Mouse (Mus musculus) embryonic fibroblast, embryonic 13.5 days (primary cell): Measurements from ENCODE around the gene Ttc39b.

Source experiments
- CTCF ChIP-seq: IDR thresholded peaks from 2 replicates; pipeline ENCODE4 v1.5.1; 2011; ENCODE audit warnings: mild to moderate bottlenecking, control low read depth, low read length, moderate library complexity, borderline replicate concordance; ENCODE audit not compliant: insufficient read depth
- POLR2A ChIP-seq: IDR thresholded peaks from 2 replicates; pipeline ENCODE4 v1.6.1; 2011; ENCODE audit warnings: low read depth, mild to moderate bottlenecking, control low read depth, low read length, moderate library complexity

DNA sequence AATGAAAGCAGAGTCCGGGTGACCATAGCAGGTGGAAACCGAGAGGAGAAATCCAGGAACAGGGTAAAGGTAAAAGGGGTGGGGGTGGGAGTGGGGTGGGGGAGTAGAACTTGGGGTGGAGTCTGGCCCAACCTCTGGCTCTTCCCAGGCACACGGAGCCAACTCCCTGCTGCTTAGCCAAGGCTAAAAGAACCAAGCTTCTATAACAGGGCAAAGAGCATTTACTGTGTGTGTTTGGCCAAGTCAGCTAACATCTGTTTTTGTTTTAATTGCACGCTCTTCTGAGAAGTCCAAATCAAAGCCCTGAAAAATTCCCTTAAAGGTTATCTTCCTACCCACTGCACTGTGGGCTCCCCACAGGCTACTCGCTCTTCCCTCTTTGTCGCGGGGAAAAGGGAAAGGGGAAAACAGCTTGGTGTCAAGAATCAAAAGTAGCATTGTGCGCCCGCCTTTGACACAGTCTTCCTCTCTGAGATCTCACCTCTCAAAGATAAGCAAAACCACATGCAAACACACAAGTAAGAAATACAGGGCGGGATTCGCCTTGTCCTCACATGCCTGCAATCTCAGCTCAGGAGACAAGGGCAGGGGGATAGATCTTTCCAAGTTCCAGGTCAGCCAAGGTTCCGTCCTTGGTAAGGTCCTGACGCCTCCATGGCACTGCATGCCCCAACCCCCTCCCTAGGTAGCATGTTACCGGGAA is 18.4 kb upstream of the Ttc39b start:
- TF ChIP-seq POLR2A (no peak), CTCF (no peak)
